Mouse (Mus musculus): ENCODE results near the gene 9530077C05Rik.
"Not testable (repeated sequence)": the region's sequence is repeated elsewhere in the genome, so short reads cannot be mapped to it uniquely, and the experiment has no call there.

9530077C05Rik gene

DNA sequence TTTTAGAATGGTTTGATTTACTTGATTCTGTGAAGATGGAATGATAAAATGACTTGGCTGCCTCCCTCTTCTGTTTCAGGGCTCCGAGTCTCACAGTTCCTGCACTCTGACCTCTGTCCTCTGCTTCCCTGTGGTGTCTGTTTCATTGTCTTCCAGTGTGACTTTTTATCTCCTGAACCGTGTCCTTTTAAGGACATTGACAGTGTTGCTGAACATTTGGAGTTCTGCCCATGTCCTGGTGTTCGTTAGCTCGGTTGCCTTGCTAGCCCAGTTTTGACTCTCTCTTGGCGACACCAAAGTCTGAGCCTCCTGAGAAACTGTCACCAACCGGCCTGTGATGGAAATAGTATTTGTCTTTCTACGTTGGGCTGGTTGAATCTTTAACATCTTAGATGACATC, 9.2 kb downstream of the 9530077C05Rik start:
- DNase-seq = no peak

DNA sequence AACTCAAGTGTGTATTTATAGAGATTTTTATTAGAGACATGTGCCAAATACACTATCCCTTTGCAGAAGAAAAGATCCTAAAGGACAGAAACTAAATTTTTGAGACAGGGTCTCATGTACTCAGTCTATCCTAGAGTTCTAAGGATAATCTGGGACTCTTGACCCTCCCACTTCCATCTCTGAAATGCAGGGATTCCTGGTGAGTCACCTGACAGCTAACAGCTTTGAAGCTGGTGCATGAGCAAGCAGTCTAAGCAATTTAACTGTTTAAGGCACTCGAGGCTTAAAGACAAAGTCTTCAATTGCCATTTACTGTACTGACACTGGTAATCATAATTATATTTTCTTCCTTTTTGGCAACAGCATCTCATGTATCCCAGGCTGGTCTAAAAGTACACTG, 11.2 kb downstream of the 9530077C05Rik start:
- no peak for DNase-seq

DNA sequence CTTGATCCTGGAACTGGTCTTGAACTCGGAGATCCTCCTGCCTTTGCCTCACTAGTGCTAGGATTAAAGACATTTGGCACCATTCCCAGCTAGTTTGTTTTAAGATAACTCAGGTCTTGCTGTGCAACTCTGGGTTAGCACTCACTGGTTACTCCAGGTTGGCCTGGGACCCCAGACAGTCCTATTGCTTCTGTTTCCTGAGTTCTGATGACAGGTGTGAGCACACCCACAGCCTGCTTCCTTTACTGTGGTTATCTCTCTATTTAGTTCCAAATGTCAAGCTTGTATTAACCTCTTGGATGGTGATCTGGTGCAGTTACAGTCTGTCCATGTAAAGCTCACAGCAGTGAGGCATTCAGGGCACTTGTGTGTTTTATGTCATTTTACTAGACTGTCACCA, 12.2 kb downstream of the 9530077C05Rik start:
- DNase-seq = no peak

DNA sequence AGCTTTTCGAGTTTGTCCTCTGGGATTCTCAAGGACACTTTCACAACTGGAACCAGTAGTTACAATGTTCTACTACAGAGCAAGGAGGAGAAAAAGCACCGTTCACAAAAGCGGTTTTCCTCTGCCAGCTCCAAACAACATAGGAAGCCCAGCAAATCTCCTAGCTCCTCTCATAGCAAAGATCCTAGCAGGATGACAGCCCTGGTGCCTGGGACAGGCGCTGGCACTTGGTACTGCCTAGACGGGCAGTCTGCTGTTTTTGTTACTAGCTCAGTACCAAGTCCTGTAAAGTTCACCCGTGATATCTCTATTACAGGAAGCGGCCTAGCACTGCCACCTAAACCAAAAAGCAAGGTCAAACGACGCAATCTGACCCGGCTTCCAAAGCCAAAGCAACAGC, 12.9 kb downstream of the 9530077C05Rik start:
- DNase-seq = no peak

DNA sequence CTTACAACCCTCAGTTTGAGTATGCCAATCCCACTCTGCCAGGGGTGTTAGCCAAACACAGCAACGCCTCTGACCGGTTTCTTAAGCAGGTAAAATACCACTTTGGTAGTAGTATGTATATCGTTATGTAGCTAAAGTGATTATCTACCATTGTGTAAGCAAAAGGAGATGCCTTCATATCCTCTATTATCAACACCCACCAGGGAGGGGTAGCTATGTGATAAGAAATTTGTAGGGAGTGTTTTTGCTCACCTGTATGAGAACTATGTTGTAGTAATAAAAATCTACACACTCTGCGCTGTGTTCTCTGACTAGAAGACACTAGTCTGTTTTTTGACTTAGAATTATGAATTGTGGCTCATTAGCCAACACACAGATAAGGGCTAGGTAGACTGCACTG, 13.4 kb downstream of the 9530077C05Rik start:
- DNase-seq = no peak

DNA sequence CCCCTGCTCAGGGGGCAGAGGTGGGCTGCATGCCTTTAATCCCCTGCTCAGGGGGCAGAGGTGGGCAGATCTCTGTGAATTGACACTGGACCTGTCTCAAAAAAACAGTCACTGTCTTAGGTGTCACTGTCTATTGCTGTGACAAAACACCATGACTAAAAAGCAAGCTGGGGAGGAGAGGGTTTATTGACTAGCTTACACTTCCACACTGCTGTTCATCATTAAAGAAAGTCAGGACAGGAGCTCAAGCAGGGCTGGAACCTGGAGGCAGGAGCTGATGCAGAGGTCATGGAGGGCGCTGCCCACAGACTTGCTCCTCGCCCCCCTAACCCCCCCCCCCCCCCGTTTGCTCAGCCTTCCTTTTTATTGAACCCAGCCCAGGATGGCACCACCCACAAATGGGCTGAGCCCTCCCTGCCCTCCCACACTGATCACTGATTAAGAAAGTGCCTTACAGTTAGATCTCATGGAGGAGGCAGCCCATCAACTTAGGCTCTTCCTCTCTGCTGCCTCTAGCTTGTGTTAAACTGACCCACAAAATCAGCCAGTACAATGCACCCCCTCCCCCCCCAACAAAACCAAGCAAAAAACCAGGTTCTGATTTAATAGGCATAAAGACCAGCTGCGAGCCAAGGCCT, 16.8 kb downstream of the 9530077C05Rik start:
- no peak for DNase-seq

DNA sequence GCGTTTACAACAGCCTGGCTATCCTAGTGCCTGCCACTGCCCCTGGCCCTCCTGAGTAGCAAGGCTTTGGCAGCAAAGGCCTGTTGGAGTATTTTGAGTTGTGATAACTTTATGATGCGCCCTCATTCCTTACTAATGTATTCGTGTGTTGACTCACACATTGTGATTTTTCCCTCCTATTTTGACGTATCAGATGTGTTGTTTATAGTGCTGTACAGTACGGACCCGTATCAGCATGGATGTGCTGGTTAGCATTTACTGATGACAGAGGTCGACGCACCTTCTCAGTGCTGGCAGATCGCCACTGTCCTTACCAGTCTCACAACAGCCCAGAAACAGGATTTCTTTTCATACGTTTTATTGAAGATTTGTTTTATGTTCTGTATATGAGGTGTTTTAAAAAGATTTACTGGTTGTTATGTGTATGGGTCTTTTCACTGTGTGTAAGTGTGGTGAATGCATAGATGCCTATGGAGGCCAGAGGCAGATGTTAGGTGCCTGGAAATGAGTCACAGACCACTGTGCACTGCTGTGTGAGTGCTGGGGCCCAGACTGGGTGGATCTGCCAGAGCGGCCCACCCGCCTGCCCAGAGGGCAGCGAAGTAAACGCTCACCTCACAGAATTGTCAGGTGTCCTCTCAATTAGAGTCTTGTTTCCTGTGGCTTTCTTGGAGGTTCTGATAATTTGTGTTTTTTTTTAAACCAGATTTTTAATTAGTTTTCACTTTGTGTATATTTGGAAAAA, 17.5 kb downstream of the 9530077C05Rik start:
- no peak for DNase-seq

DNA sequence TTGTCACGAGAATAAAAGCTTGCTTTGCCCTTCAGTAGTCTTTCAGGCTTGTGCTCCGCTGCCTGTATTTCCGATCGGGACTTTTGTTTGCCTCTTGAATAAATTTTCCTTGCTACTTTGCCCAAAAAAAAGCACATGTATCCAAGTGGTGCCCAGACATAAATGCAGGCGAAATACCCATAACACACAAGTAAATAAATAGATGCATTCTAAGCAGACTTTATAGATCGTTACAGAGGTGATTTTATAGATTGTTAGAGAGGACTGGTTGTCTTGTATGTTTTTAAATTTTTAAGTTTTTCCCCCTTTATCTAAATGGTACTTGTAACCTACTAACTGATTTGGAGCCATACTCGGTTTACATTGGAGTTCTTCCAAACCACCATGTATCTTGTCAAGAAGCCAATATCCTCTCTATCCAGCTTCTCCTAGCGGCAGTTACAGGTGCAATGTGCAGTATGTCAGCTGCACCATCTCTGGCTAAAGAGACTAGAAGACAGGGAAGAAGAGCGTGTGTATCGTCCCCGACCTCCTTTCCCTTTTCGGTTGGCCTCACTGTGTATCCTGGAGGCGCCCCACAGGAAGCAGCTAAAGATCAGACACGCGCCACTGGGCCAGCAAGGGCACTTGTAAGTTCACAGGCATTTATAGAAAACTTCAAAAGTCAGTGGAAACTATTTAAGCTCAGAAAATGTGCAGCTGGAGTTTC, 18.4 kb downstream of the 9530077C05Rik start:
- DNase-seq = peak; percentile 9

DNA sequence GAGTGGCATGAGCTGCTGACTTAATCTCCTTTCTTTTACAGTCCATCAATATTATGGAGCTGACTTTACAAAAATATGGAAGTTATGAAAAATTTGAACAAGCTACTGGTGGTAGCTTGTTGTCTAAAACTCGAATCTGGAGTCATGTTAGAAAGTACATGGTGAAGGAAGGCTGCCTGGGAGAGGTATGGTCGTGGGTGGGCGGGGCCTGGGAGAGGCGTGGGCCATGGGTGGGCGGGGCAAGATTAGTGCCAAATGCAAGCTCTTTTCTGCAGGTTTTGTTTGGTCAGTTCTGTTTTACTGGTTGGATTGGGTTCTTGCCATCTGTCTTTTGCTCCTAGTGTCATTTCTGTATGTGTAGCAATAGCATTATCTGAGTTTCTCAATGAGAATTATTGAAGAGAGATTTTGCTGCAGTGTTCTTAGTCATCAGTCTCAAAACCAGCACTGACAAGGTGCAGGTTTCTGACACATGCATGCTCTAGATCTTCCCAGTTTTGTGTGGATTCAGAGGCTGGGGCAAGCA, 19.1 kb downstream of the 9530077C05Rik start:
- no peak for DNase-seq

DNA sequence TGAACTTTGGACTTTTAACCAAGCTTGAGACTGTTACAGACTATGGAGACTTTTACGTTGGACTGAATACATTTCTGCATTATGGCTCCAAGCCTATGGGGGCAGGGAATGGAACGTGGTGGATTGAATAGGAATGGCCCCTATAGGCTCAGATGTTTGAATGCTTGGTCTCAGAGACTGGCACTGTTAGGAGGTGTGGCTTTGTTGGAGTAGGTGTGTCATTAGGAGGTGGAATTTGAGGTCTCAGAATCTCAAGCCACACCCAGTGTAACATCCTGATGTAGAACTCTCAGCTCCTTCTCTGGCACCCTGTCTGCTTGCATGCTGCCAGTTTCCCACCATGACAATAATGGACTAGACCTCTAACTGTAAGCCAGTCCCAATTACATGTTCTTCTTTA, 21.9 kb downstream of the 9530077C05Rik start:
- DNase-seq = no peak

DNA sequence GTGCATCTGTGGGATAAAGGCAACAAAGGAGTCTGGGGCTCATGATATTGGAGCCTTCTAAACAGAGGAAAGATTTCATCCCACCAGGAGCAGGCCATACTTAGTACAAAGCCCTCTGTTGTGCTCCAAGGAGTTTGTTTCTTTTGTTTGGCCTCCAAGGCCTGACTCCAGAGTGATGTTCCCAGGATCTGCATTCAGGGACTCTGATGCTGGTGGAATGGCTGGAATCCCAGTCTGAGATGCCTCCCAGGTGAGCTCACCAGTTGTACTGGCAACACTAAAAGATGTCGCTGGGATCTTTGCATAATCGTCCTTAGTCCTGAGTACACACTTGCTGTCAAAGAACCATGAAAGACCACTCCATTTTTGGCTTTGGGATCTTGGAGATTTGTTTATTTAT, 22.8 kb downstream of the 9530077C05Rik start:
- DNase-seq = no peak

DNA sequence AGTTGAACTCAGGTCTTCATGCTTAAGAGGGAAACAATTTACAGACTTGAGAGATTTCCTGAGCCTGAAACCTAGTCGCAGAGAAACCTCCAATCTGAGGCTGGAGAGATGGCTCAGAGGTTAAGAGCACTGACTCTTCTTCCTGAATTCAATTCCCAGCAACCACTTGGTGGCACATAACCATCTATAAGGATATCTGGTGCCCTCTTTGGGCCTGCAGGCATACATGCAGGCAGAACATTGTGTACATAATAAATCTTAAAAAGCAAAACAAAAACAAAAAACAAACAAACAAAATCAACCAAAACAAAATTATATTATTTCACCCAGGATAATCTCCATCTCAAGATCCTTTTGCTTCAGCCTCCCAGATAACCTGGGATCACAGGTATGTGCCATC, 27.5 kb downstream of the 9530077C05Rik start:
- no peak for DNase-seq

DNA sequence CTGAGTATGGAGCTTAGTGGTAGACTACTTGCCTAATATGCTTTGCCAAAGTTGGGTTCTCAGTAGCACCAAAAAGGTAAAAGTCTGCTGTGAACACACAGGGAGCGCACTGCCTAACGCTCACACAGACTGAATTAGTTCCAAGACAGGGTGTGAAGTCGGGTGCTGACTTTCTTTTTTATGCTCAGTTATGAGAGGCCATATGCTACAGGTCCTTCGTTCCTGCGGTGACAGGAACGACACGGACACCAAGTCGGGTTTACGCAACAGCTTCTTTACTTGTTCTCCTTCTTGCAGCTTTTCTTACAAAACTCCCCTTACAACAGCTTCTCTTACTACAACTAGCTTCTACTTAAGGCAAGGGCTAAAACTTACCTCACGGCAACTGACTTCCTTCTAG, 31.8 kb downstream of the 9530077C05Rik start:
- no peak for DNase-seq

DNA sequence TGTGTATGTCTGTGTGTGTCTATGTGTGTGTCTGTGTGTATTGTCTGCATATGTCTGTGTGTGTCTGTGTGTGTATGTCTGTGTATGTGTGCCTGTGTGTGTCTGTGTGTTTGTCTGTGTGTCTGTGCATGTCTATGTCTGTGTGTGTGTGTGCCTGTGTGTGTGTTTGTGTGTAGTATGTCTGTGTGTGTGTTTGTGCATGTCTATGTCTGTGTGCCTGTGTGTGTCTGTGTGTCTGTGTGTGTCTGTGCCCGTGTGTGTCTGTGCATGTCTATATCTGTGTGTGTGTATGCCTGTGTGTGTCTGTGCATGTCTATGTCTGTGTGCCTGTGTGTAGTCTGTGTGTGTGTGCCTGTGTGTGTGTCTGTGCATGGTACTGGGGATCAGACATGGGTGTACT, 33.8 kb downstream of the 9530077C05Rik start:
- DNase-seq = no peak

DNA sequence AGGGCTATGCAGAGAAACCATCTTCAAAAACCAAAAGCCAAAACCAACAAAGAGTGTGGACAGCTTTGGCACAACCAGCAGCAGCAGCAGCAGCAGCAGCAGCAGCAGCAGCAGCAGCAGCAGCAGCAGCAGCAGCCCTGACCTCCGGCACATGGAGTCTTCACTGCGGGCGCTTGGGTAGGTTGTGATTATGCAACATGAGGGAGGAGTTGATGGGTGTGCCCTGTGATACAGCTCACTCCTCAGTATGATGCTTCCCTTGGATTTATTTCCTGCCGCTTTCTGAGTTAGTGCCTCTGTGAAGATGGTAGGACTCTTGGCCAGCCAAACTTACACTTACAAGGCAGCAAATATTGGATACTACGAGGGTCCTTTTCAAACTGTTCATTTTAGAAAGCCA, 35.9 kb downstream of the 9530077C05Rik start:
- DNase-seq = no peak

DNA sequence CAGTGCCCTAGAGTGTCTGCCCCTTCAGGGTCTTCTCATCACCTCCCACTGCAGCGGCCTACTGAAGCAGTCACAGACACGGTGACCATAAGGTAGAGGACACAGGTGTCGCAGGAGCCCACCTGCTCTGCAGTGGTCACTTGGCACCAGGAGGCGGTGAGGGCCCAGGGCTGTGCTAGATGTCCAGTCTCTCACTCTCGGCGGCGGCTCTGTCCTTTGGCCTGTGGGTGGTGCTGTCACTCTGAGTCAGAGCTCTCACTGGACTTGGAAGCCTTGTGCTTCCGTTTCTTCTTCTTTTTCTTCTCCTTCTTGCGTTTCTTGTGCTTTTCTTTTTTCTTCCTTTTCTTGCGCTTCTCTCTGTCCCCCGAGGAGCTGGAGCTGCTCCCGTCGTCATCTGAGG, 37.1 kb downstream of the 9530077C05Rik start:
- DNase-seq = no peak

DNA sequence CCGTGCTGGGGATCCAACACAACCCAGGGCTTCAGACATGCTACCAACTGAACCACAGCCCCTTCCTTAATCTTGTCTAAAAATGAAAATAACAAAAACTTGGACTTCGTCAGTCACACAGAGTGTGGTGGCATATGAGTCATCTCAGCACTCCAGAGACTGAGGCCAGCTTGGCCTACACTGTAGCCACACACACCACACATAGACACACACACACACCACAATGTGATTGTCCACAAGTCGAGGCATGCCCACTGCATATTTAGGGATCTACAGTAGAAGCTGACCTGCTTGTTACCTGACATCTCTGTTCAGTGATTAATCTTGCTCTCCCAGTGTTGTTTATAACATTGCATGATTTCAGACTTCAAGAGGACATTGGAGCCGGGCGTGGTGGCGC, 37.9 kb downstream of the 9530077C05Rik start:
- no peak for DNase-seq

DNA sequence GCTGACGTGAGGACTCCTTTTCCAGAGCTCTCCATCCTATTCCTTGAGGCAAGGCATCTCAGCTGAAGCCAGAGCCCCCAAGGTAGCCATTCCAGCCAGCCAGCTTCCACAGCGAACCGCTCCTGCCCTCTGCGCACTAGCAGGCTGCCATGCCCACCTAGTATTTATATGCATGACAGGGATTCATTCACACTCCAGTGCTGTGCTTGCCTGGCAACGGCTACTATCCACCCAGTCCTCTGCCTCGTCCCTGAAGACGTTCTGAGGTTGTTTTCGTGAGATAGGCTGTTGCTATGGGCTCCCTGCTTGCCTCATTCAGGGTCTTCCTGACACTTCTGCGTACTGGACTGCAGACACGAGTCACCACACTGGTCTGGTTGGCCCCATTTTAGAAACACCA, 41.4 kb downstream of the 9530077C05Rik start:
- no peak for DNase-seq

DNA sequence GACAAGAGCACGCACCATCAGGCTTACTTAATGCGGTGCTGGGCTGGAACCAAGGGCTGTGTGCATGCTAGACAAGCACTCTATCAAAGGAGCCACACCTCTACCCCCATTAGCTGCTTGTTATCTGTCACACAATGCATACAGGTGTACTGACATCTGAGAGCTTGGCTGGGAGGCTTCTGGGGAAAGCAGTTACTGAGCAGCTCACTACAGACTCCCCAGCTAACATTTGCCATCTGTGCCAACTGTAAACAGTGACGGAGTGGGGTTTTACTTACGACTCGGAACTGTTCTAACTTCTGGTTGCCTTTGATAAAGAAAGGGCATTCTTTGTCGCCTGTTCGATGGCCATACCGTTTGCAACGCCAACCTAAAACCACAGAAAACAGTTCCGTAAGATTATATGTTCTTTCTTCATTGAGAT, 42.2 kb downstream of the 9530077C05Rik start:
- no peak for DNase-seq

DNA sequence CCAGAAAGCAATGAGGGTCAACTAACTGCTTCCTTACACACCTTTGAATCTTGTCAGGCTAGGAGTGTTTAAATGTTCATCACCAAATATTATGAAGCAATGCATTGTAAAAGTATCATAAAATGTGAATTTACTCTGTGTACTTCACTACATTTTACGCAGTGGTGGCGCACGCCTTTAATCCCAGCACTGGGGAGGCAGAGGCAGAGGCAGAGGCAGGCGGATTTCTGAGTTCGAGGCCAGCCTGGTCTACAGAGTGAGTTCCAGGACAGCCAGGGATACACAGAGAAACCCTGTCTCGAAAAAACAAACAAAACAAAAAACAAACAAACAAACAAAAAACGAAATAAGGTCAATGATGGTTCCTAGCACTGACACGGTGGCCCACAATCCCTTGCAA, 42.7 kb downstream of the 9530077C05Rik start, which contains the start of gene Gm17545:
Gene Gm17545, plus strand, starts transcription at position 301 of the 400 bp plus-strand sequence.
- DNase-seq = not testable (repeated sequence)

DNA sequence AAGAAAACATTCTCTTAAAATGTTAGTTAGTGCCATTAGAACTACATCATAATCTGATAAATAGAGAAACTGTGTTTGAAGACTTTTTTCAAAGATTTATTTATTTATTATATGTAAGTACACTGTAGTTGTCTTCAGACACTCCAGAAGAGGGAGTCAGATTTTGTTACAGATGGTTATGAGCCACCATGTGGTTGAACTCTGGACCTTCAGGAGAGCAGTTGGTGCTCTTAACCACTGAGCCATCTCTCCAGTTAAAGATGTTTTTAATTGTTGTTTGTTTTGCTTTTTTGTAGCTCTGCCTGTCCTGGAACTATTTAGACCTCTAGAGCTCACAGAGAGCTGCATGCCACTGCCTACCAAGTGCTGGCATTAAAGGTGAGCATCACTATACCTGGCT, 43.7 kb downstream of the 9530077C05Rik start:
- DNase-seq = no peak

DNA sequence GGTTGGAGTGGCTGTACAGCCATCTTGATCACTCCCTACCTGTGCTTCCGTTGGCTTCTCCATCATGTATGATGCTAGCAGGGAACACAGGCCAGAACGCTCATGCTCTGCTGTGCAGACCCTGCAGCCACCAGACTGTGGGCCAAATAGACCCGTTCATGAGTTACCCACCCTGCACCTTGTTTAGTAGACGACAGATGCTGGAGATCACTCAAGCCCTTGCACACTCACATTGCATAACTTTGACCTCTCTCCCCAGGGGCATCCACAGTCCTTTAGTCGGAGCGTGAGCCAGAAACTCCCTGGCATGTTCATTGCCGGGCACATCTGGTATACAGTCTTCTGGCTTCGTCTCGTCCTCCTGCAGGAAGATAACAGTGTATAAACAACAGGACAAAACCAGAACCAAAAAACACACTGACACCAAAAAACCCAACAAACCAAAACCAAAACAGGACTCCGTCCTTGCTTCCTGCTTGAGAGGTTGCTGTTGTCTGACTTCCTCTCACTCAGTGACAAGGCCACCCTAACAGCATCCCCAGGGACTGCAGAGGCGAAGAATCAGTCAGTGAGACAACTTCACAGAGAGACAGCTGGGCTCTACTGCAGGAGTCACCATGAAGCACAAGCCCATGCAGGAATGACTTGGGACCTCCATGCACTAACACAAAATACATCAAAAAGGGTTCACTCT, 46.0 kb downstream of the 9530077C05Rik start:
- no peak for DNase-seq

DNA sequence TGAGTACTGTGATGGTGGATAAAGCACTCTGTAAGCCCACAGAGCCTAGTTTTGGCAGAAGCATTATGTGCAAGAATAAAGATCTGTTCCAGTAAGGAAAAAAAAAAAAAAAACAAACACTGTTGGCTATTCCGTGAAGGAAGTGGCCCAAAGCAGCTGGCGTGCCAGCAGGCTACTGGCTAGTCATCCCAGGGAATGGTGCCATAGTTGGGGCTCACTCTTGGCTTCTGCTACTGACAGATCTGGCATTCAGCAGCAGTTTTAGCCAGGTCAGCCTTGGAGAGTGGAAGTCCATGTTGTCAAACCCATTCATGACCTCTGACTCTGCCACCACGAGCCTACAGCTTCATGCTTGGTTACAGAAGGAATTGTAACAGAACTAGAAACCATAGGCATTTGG, 50.6 kb downstream of the 9530077C05Rik start:
- DNase-seq = peak; percentile 21
